In the genomic region with DNA sequence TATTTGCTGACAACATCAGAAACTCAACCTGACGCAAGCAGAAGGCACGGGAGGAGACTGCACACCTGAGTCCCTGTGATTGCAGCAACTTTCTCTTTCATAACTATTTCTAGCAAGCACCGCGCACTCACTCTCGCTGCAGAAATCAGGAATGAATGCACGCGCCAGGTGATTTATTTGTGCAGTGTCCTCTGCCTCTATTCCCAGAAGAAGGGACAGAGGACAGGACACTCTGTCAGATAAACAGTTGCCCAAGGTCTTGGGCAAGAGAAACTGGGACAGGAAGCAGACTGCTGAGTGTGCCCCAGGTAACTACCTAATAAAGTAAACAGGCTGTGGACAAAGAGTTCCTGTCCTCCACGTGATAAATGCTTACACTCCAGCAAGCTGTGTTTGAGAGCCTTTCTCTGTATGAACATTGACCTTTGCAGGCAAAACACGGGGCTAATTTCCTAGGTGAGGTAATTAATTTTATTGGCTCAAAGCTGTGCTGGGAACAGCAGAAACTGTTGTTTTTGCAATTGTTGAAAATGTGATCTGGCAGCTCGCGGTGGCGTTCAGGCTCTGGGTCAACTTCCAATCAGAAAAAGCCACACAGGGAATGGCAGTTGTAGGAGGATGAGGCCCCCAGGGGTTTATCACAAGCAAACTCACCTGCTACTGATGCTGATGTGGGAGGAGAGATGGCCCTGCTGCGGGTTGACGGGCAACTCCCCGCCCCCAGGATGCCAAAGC, we compare ENCODE assay signal across 12 mouse cellular contexts. TPM values are rescaled to one million over a fixed set of nuclear protein-coding genes. Genes with fewer than 3 reads are reported as not detected.
DNase-seq lines count a peak whose midpoint lies in the region; ATAC-seq lines count a peak whose summit lies in the region.
"Had no signal": no experiment of that assay in that cellular context is flagged by ENCODE, and none has a peak within 500 bp of the region (broad histone marks: within the 10 kb centered on the region; RNA-seq: fewer than 3 reads in every experiment).

No protein-coding gene starts in this region.

- H3K4me2 ChIP-seq in limb, embryonic 11.5 days (ENCODE audit: low read depth, severe bottlenecking) = peak overlapping the region; percentile 14; the same call in 1 of the 2 replicates
- H3K4me2 ChIP-seq in neural tube, embryonic 15.5 days = peak overlapping the region; percentile 5; the same call in 1 of the 2 replicates
- H3K4me2 ChIP-seq: forebrain, embryonic 13.5 days; limb, embryonic 15.5 days had no signal

- no peaks in the 10 kb centered on the region; the same call in 1 of the 2 replicates for H3K9me3 ChIP-seq in limb, embryonic 11.5 days (ENCODE audit: control insufficient read depth, low read length)
- H3K9me3 ChIP-seq in neural tube, embryonic 15.5 days (replicated peaks) = peaks cover 3% of the 10 kb centered on the region; the same call in 1 of the 2 replicates
- H3K9me3 ChIP-seq: limb, embryonic 15.5 days had no signal

- intact Hi-C loops in heart, postnatal 10 days (cut with DNase I) = no loop called here

- WGBS in limb, embryonic 11.5 days = 40% methylated on average over 15 of the region's 15 CpGs
- 35% methylated on average over 15 of the region's 15 CpGs for WGBS in neural tube, embryonic 15.5 days

- no peak overlapping the region for H3K9ac ChIP-seq in limb, embryonic 11.5 days (ENCODE audit: low read length)
- H3K9ac ChIP-seq in neural tube, embryonic 15.5 days (replicated peaks) = no peak overlapping the region
- H3K9ac ChIP-seq: forebrain, embryonic 13.5 days; limb, embryonic 15.5 days had no signal

- no peak for ATAC-seq in limb, embryonic 11.5 days (ENCODE audit: insufficient number of reproducible peaks, low FRiP score, low TSS enrichment, low read depth)
- no peak for ATAC-seq in neural tube, embryonic 15.5 days (ENCODE audit: low FRiP score)
- ATAC-seq: activated CD4-positive, CD25-positive, alpha-beta regulatory T cell, adult 4 months; forebrain, embryonic 13.5 days had no signal

- peak; percentile 30 for DNase-seq in cerebellum, adult 9-11 months
- no peak for DNase-seq in cerebellum, postnatal 4 days (ENCODE audit: low spot score in 2 of 2)
- DNase-seq in induced T-regulatory cell, adult 2 months (ENCODE audit: low read depth) = peak; percentile 15
- peak; percentile 50 for DNase-seq in limb, embryonic 11.5 days (ENCODE audit: low spot score)
- no peak for DNase-seq in spleen, postnatal 36 days (ENCODE audit: low spot score in 2 of 2)
- no peak for DNase-seq in heart, postnatal 10 days
- DNase-seq in layer of hippocampus, postnatal 25 days (ENCODE audit: extremely low spot score in 1 of 2, low spot score in 1 of 2) = no peak

- peaks cover 13% of the 10 kb centered on the region for H3K4me1 ChIP-seq in limb, embryonic 11.5 days (ENCODE audit: control insufficient read depth, insufficient read depth, low read length)
- H3K4me1 ChIP-seq in neural tube, embryonic 15.5 days = peaks cover 14% of the 10 kb centered on the region

- peak overlapping the region; percentile 48; the same call in 1 of the 2 replicates for H3K27ac ChIP-seq in limb, embryonic 11.5 days (replicated peaks; ENCODE audit: low read depth, low read length)
- peak overlapping the region; percentile 23 for H3K27ac ChIP-seq in neural tube, embryonic 15.5 days (replicated peaks)
- H3K27ac ChIP-seq: forebrain, embryonic 13.5 days; limb, embryonic 15.5 days had no signal

- no peak overlapping the region for H3K4me3 ChIP-seq in limb, embryonic 11.5 days (ENCODE audit: low read depth, low read length)
- H3K4me3 ChIP-seq in neural tube, embryonic 15.5 days (replicated peaks) = no peak overlapping the region
- H3K4me3 ChIP-seq: forebrain, embryonic 13.5 days; limb, embryonic 15.5 days had no signal

- no peaks in the 10 kb centered on the region for H3K36me3 ChIP-seq in limb, embryonic 11.5 days (ENCODE audit: control insufficient read depth, insufficient read depth, low read length)
- no peaks in the 10 kb centered on the region for H3K36me3 ChIP-seq in neural tube, embryonic 15.5 days
- H3K36me3 ChIP-seq: limb, embryonic 15.5 days had no signal

- no peaks in the 10 kb centered on the region for H3K27me3 ChIP-seq in limb, embryonic 11.5 days (ENCODE audit: control insufficient read depth, insufficient read depth, low read length)
- H3K27me3 ChIP-seq in neural tube, embryonic 15.5 days (replicated peaks) = no peaks in the 10 kb centered on the region
- H3K27me3 ChIP-seq: forebrain, embryonic 13.5 days; limb, embryonic 15.5 days had no signal

RNA-seq across cellular contexts. Expression of a gene that starts 33.2 kb away (rescaled TPM):
- 0.73 and 1.0 TPM in 2 replicates for polyA plus RNA-seq in limb, embryonic 11.5 days (2014; fragmentation: Nextera tagmentation; extraction: Ambion mirVana)
- polyA plus RNA-seq in neural tube, embryonic 15.5 days (2015; fragmentation: Nextera tagmentation; extraction: Ambion mirVana) = 37.9 and 47.8 TPM in 2 replicates
- not detected for total RNA-seq in heart, postnatal 10 days (2021)
- 10 to 100 TPM; 35.6 to 39.5 TPM for total RNA-seq in layer of hippocampus, postnatal 25 days (2021)
- polyA plus RNA-seq: heart, postnatal 0 days had no signal

Comparison
In these comparisons a context has a peak if more than half of its experiments do, and no peak if none do; other contexts are left out.
1. DNase-seq: peak in cerebellum, adult 9-11 months (single experiment), induced T-regulatory cell, adult 2 months (single experiment) and limb, embryonic 11.5 days (single experiment); none in cerebellum, postnatal 4 days (0 of 2), spleen, postnatal 36 days (0 of 2), heart, postnatal 10 days (0 of 2) and layer of hippocampus, postnatal 25 days (0 of 2).
2. RNA of a gene that starts 33.2 kb away (total RNA-seq): 35.6 to 39.5 TPM in layer of hippocampus, postnatal 25 days; not detected in heart, postnatal 10 days; every median in the first group is over 10 times any median in the second.